Mouse (Mus musculus) heart, embryonic 10.5 days (tissue): Measurements from ENCODE around the gene Plxnd1. TPM values are rescaled to one million over a fixed set of nuclear protein-coding genes. Genes with fewer than 3 reads are reported as not detected.

Source experiments
- DNase-seq: peaks from one replicate; pipeline ENCODE4 v3.0.0-alpha.2; 2017; ENCODE audit warnings: low spot score
- H3K27ac ChIP-seq: fragments of 300-500 bp; sonication (generic); 2 replicates; pipeline ENCODE4 v1.5.1; 2016; ENCODE audit warnings: mild to moderate bottlenecking
- H3K27me3 ChIP-seq: fragments of 300-500 bp; sonication (generic); 2 replicates; pipeline ENCODE4 v1.6.1; 2016; ENCODE audit warnings: mild to moderate bottlenecking; ENCODE audit not compliant: poor library complexity, insufficient read depth, severe bottlenecking
- H3K36me3 ChIP-seq: fragments of 300-500 bp; sonication (generic); 2 replicates; pipeline ENCODE4 v1.6.1; 2016; ENCODE audit warnings: mild to moderate bottlenecking, moderate library complexity
- H3K4me1 ChIP-seq: fragments of 300-500 bp; sonication (generic); 2 replicates; pipeline ENCODE4 v1.6.1; 2016; ENCODE audit warnings: mild to moderate bottlenecking
- H3K4me3 ChIP-seq: fragments of 300-500 bp; sonication (generic); 2 replicates; pipeline ENCODE4 v1.5.1; 2016; ENCODE audit warnings: mild to moderate bottlenecking, moderate library complexity
- H3K9me3 ChIP-seq: fragments of 300-500 bp; sonication (generic); 2 replicates; pipeline ENCODE4 v1.6.1; 2016; ENCODE audit warnings: mild to moderate bottlenecking, moderate library complexity
- WGBS: fragments of 180-500 bp; shearing (Covaris S2); methylation state at CpG from one replicate; pipeline ENCODE4 v1.1.7; 2016; 5-methylcytosine and 5-hydroxymethylcytosine counted together
- polyA plus RNA-seq: library from polyadenylated mRNA; unstranded; fragments of >200 nt; fragmentation: Nextera tagmentation; extraction: Ambion mirVana; gene quantifications from 2 replicates; pipeline ENCODE4 v1.2.1, GENCODE M21; 2016

Plxnd1 gene
- polyA plus RNA-seq, 1 experiment from 2014 or later: 42.9 TPM

DNA sequence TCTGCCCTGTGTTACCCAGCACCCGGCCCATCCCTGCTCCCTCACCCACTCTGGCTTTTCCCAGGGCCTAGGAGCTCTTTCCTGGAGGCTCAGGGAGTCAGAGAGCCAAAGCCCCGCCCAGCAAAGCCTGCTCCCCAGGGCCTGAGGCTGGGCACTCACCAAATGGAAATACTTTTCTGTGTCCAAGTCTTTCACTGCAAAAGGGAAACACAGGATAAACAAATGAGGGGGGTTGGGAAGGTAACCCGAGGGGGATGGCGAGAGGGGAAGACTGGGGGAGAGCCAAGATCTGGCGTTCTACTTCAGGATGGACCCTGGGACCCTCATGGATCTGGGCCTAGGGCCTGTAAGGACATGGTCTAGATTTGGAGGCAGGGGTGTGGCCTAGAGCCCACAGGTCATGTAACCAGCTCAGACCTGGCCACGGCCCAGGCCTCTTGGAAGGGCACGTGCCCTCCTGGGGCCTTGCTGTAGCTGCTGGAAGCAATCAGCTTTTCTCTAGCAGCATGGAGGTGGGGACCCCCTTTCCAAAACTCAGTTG lies 35.6 kb downstream of the Plxnd1 start:
- Histone ChIP-seq H3K36me3 (peaks cover 86% of the 10 kb centered on the region), H3K9me3 (no peaks in the 10 kb centered on the region), H3K4me3 (no peak overlapping the region), H3K27me3 (peaks cover 17% of the 10 kb centered on the region), H3K4me1 (peaks cover 64% of the 10 kb centered on the region), H3K27ac (peak overlapping the region; percentile 37; the same call in 1 of the 2 replicates)
- WGBS: 82% methylated on average over 7 of the region's 7 CpGs
- DNase-seq: no peak

- Histone ChIP-seq H3K4me1 (peaks cover 63% of the 10 kb centered on the region), H3K9me3 (no peaks in the 10 kb centered on the region), H3K4me3 (no peak overlapping the region), H3K27ac (no peak overlapping the region; the same call in none of the 2 replicates), H3K27me3 (peaks cover 9% of the 10 kb centered on the region; the same call in 1 of the 2 replicates), H3K36me3 (peaks cover 82% of the 10 kb centered on the region)
- DNase-seq: no peak
- 85% methylated on average over 9 of the region's 9 CpGs for WGBS
Observed at GRCm38 (mm10) chr6:115958445-115958844, 36.4 kb downstream of the Plxnd1 start.

- Histone ChIP-seq H3K4me1 (peaks cover 60% of the 10 kb centered on the region), H3K36me3 (peaks cover 78% of the 10 kb centered on the region), H3K27ac (peak overlapping the region; percentile 81), H3K27me3 (peaks cover 1% of the 10 kb centered on the region; the same call in 1 of the 2 replicates), H3K9me3 (no peaks in the 10 kb centered on the region), H3K4me3 (no peak overlapping the region)
- 32% methylated on average over 6 of the region's 6 CpGs for whole genome bisulfite sequencing
- DNase-seq: no peak
Observed at GRCm38 (mm10) chr6:115957681-115958080, 37.1 kb downstream of the Plxnd1 start.

GRCm38 (mm10) chr6:115956922-115957601 lies 37.7 kb downstream of the Plxnd1 start:
- DNase-seq: no peak
- Histone ChIP-seq H3K9me3 (no peaks in the 10 kb centered on the region), H3K36me3 (peaks cover 72% of the 10 kb centered on the region), H3K4me1 (peaks cover 54% of the 10 kb centered on the region), H3K27me3 (no peaks in the 10 kb centered on the region; the same call in 1 of the 2 replicates), H3K27ac (peak overlapping the region; percentile 81), H3K4me3 (no peak overlapping the region)
- 38% methylated on average over 16 of the region's 16 CpGs for WGBS

GRCm38 (mm10) chr6:115956418-115956921 lies 38.3 kb downstream of the Plxnd1 start:
- no peaks in the 10 kb centered on the region for H3K27me3 ChIP-seq
- DNase-seq: no peak
- H3K4me3 ChIP-seq: no peak overlapping the region
- H3K36me3 ChIP-seq: peaks cover 66% of the 10 kb centered on the region
- peak overlapping the region; percentile 81 for H3K27ac ChIP-seq
- H3K9me3 ChIP-seq: no peaks in the 10 kb centered on the region
- H3K4me1 ChIP-seq: peaks cover 51% of the 10 kb centered on the region
- 85% methylated on average over 13 of the region's 13 CpGs for WGBS

GRCm38 (mm10) chr6:115955664-115956063 lies 39.1 kb downstream of the Plxnd1 start:
- 86% methylated on average over 11 of the region's 11 CpGs for WGBS
- no peak for DNase-seq
- peaks cover 51% of the 10 kb centered on the region for H3K4me1 ChIP-seq
- H3K36me3 ChIP-seq: peaks cover 63% of the 10 kb centered on the region
- H3K9me3 ChIP-seq: no peaks in the 10 kb centered on the region
- H3K27me3 ChIP-seq: no peaks in the 10 kb centered on the region
- H3K4me3 ChIP-seq: no peak overlapping the region
- H3K27ac ChIP-seq: no peak overlapping the region

GRCm38 (mm10) chr6:115955169-115955568 lies 39.6 kb downstream of the Plxnd1 start:
- peaks cover 59% of the 10 kb centered on the region for H3K36me3 ChIP-seq
- 91% methylated on average over 4 of the region's 4 CpGs for WGBS
- no peak overlapping the region; the same call in 1 of the 2 replicates for H3K27ac ChIP-seq
- peaks cover 51% of the 10 kb centered on the region for H3K4me1 ChIP-seq
- no peak overlapping the region for H3K4me3 ChIP-seq
- no peak for DNase-seq
- no peaks in the 10 kb centered on the region for H3K27me3 ChIP-seq
- H3K9me3 ChIP-seq: no peaks in the 10 kb centered on the region

GRCm38 (mm10) chr6:115954506-115955074 lies 40.2 kb downstream of the Plxnd1 start:
- peaks cover 49% of the 10 kb centered on the region for H3K4me1 ChIP-seq
- no peak for DNase-seq
- H3K9me3 ChIP-seq: no peaks in the 10 kb centered on the region
- no peak overlapping the region for H3K4me3 ChIP-seq
- H3K27ac ChIP-seq: 0 out of 2 replicates have a peak overlapping the region, but pooled peaks have one; percentile 59
- H3K36me3 ChIP-seq: peaks cover 54% of the 10 kb centered on the region
- H3K27me3 ChIP-seq: no peaks in the 10 kb centered on the region
- WGBS: 86% methylated on average over 9 of the region's 9 CpGs

GRCm38 (mm10) chr6:115946389-115946788 lies 48.4 kb downstream of the Plxnd1 start:
- peak overlapping the region; percentile 56 for H3K27ac ChIP-seq
- peaks cover 4% of the 10 kb centered on the region; the same call in 1 of the 2 replicates for H3K27me3 ChIP-seq
- H3K9me3 ChIP-seq: no peaks in the 10 kb centered on the region
- DNase-seq: no peak
- 17% methylated on average over 6 of the region's 6 CpGs for WGBS
- H3K4me3 ChIP-seq: no peak overlapping the region
- no peaks in the 10 kb centered on the region for H3K36me3 ChIP-seq
- peaks cover 58% of the 10 kb centered on the region for H3K4me1 ChIP-seq

- H3K36me3 ChIP-seq: no peaks in the 10 kb centered on the region
- H3K27ac ChIP-seq: peak overlapping the region; percentile 56; the same call in 1 of the 2 replicates
- H3K9me3 ChIP-seq: no peaks in the 10 kb centered on the region
- no peak overlapping the region for H3K4me3 ChIP-seq
- no peak for DNase-seq
- WGBS: 65% methylated on average over 8 of the region's 8 CpGs
- peaks cover 4% of the 10 kb centered on the region; the same call in 1 of the 2 replicates for H3K27me3 ChIP-seq
- H3K4me1 ChIP-seq: peaks cover 66% of the 10 kb centered on the region
Observed at GRCm38 (mm10) chr6:115945633-115946032, 49.2 kb downstream of the Plxnd1 start.

DNA sequence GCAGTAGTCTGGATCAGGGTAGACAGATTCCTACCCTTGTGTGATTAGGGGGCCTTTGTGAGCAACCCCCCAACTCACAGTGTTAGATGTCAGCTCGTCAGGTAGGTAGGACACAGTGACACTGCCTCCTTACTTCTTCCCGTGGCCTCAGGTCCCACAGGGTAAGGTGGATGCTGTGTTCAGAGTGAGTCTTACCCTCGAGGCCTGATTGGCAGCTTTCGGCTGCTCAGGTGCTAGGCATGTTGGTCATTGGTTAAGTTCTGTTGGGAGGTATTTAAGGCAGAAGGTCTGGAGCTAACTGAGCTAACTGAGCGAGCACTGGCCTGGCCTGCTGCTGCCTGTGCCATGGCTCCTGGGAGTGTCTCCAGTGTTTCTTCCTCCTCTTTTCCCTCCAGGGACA lies 50.2 kb downstream of the Plxnd1 start, which contains the start of gene H1foo:
TSS of gene H1foo (plus strand) at position 301 of the 400 bp plus-strand sequence.
- Histone ChIP-seq H3K4me1 (peaks cover 66% of the 10 kb centered on the region), H3K27me3 (peaks cover 4% of the 10 kb centered on the region; the same call in 1 of the 2 replicates), H3K36me3 (no peaks in the 10 kb centered on the region), H3K4me3 (no peak within 1 kb of the TSS), H3K9me3 (no peaks in the 10 kb centered on the region), H3K27ac (peak within 1 kb of the TSS; percentile 56)
- no peak for DNase-seq
- 85% methylated on average over 5 of the region's 5 CpGs for WGBS

DNA sequence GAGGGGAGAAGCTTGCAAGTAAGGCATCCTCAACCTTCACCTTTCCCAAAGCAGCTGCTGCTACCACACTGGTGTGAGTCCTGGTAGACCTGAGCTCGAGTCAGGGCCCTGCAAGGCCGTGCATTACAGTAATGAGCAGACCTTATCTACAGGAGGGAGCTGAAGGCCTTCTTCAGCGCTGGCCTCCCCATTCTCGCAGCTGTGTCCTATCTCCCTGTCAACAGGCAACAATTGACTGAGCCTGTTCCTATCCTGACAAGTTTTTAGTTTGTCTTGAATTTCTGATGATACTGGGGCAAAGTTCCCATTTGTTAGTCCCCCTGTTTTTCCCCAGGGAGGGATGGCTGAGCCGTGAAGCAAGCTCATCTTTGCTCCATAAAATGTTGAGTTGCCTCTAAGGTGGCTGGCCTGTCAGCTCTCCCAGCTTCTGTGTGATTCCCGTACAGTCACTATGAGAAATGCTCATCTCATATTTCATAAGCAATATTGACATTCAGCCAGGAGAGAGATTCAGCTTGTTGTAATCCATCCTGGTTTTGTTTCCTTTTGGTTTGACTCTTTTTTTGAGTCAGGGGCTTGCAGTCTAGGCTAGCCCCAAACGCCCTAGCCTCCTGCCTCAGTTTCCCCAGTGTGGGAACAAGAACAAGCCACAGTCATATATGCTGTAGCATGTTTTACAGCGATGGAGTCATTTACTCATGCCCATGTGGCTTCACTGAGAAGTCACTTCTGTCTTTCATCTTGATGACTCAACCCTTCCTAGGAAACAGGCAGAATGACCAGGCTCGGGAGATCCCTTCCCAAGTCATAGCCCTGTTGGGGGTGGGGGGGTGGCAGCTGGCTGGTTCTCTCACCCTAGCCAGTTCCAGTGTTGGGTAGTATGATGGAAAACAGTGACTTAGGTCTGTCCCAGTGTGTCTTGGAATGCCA lies 51.0 kb downstream of the Plxnd1 start:
- WGBS: 40% methylated on average over 9 of the region's 9 CpGs
- Histone ChIP-seq H3K9me3 (no peaks in the 10 kb centered on the region), H3K4me3 (no peak overlapping the region), H3K27me3 (peaks cover 2% of the 10 kb centered on the region; the same call in 1 of the 2 replicates), H3K27ac (0 out of 2 replicates have a peak overlapping the region, but pooled peaks have one; percentile 4), H3K36me3 (no peaks in the 10 kb centered on the region), H3K4me1 (peaks cover 66% of the 10 kb centered on the region)
- no peak for DNase-seq
